Mouse (Mus musculus) left cerebral cortex, adult 9 months (tissue): ENCODE results near the gene Ckm.
A peak's percentile ranks its signal among the peaks of the same experiment; 100 is the strongest.

Source experiments
- DNase-seq, 2 experiments: peaks; one replicate each; pipeline ENCODE4 v3.0.0; 2022; ENCODE audit warnings: low spot score in 2 of 2

Ckm gene

DNA sequence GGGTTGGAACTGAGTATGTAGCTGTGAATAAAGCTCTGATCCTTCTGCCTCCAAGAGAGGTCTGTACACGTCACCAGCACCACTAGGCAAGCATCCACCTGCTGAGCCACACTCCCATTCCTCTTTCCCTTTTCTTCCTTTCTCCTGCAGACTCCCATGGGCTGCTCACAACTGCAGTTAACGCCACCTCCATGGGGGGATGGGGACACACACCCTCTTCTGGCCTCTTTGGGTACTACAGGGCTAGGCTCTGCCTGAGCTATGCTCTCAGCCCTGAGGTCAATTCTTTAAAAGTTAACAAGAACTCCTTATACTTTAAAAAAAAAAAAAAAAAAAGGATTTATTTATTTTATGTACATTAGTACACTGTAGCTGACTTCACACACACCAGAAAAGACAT lies 27.9 kb downstream of the Ckm start:
- no peak for DNase-seq

DNA sequence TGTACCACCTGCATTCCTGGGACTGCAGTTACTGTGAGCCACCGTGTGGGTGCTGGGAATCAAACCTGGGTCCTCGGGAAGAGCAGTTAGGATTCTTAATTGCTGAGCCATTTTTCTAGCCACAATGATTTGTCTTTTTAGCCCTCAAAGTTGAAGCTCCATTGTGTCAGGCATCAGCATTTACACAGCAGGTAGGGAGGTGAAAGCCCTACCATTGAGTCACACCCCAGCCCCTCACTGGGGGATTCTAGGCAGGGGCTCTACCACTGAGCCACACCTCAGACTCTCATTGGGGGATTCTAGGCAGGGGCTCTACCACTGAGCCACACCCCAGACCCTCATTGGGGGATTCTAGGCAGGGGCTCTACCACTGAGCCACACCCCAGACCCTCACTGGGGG lies 31.7 kb downstream of the Ckm start:
- DNase-seq = no peak

DNA sequence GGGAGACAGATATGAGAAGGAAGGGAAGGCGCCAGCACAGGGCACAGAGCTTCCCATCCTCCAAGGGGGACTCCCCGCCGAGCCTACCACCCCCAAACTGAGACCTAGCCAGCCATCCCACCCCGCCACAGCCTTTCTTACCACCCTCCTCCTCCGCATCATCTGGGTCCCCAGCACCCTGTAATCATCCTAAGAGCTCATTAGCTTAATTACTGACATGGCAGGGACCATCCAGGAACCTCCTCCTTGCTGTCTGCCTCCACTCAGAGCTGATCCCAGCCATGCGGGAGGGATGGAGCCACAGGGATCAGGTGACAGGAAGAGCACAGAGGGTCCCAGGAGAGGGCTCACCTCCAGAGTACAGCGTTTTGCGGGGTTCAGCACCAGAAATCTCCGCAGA lies 32.5 kb downstream of the Ckm start:
- no peak for DNase-seq

DNA sequence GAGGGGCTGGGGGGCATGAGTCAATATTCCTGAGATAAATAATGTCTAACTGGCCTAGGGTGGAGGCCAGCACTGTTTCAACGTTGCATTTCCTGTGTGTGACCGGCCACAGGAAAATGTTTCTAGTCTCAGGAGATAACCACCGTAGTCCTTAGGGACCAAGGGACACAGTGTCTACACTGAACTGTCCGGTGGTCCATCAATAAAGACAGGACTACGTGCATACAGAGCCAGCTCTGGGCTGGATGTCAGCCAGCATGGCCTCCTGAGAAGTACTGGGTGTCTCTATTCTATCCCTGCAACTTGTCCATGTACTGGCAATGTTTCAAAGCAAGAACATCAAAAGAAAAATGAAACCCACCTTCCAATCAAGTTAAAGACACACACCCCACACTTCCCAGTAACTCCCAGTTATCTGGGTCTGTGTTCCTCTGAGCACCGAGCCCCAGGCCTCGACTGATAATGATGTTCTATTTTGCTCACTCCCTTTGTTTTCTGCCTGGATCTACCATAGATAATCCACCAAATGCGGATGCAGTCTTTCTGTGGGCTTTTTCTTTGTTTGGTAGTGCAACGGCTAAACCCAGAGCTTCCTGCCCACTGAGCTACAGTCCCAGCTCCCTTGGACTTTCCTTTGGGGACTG lies 37.0 kb downstream of the Ckm start:
- DNase-seq = no peak

DNA sequence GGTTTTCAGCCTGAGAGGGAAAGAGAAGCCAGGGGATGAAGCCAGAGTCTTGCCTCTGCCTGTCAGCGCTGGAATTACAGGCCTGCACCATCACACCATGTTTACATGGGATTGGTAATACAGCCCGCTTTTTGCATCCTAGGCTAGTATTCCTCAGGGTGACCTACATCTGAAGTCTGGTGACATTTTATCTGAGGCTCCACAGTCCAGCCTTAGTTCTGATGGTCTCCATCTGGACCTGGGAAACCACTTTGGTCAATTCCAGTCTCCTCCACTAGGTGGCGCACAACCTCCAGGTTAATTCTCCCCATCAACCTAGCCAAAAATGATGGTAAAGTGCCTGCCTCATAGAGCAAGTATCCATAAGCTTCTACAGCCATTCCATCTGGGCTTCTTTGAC lies 38.8 kb downstream of the Ckm start:
- DNase-seq = peak in 1 of 2 experiments; percentile 90

DNA sequence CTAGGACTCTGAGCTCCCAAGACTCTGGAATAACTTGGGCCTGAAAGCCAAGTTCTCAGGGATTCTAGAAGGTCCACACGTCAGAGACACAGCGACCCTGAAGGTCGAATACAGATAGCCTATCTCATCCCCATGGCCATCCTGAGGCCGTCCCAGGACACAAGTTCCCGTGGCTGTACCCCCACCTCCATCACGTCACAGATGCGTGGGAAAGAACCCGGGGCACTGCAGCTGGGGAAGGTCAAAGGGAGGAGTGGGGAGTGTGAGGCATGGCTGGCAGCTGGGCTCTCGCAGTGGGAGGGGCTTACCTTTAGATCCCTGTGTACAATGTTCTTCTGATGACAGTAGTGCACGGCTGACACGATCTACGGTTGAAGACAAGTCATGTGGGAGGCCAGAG lies 40.2 kb downstream of the Ckm start:
- DNase-seq = no peak

DNA sequence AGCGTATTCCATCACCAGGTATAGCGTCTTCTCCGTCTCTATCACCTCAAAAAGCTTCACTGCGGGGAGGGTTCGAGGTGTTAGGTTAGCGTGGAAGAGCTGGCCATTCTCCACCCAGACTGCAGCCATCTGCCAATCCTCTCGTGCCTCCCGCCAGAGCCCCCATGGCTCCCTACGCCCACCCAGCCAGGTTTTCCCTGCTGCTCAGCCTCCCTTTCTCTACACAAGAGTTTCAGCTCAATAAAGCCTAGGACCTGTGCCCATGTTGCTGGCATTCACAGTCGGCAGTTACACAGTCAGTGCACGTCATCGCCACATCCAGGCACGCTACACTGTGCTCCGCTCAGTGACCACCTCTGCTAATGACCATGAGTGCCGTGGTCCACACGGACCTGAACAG lies 43.1 kb downstream of the Ckm start:
- DNase-seq = peak in 1 of 2 experiments; percentile 35

DNA sequence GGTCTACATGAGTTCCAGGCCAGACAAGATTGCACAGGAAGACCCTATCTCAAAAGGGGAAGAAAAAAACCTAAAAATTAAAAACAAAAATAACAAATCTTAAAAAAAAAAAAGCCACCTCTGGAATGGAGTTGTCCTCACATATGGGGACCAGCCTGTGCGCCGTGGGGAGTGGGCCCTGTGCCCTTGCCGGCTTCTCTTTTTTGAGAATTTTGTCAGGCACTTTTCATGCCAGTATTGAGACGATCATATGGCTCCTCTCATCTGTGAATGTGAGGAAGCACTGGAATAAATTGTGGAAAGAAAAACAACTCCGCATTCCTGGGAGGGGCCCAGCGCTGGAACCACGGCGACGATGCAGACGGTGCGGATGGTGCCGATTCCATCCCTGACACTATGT lies 44.6 kb downstream of the Ckm start:
- no peak for DNase-seq

DNA sequence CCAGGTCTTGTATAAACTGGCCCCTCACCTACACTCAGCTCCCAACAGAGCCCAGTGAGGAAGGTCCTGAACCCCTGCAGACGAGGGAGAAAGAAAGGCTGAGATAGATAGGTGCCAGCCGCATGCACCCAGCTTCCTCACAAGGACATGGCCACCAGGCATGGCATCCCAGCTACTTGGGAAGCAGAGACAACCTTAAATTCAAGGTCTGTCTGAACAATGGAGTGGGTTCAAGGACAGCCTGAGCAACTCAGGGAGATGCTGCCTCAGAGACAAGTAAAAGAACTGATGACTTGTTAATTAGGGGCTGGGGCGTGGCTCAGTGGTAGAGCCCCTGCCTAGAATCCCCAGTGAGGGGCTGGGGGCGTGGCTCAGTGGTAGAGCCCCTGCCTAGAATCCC lies 50.6 kb downstream of the Ckm start:
- no peak for DNase-seq

DNA sequence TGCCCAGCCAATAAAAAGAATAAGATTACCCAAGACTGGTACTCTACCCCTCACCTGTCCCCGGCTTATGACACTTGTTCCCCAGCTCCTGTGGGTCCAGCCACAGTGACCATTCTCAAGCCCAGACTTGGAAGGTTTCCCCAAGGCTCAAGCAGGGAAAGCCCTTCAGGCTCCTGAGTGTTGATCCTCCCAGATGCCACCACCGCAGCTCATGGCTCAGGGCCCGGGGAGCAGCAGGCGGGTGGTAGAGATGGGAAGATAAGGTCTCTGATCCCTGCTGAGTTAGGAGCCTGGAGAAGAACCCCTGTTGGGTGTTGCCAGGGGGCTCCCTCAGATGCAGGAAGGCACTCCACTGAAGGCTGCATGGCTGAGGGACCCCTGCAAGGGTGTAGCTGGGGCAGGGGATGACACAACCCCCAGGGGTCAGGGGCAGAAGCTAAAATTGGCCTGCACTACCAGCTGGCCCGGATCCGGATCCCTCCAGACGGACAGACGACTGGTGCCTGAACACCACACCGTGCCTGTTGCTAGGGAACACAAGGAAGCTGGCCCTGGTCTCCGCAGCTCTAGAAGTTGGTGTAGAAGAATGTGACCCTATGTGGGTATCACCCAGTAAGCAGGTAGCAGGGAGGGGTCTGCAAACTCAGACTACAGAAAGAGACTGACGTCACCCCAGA lies 51.4 kb downstream of the Ckm start:
- DNase-seq = no peak

DNA sequence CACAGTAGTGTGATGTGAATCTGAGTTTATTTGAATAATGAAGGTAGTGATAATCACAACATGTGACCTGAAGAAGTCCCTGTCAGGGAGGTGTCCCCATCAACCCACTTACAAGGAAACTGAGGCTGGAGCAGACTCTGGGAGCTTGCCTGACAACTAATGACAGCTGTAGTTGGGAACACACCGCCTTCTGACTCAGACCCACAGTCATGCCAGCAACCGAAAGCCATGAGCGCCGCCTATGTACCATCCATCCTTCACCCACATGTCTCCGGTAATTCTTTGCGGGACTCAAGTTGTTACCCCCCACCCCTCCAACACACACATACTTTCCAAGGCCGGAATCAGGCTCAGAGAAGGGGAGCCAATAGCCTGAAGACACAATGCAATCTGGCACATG lies 52.1 kb downstream of the Ckm start:
- DNase-seq = peak in 1 of 2 experiments; percentile 23

DNA sequence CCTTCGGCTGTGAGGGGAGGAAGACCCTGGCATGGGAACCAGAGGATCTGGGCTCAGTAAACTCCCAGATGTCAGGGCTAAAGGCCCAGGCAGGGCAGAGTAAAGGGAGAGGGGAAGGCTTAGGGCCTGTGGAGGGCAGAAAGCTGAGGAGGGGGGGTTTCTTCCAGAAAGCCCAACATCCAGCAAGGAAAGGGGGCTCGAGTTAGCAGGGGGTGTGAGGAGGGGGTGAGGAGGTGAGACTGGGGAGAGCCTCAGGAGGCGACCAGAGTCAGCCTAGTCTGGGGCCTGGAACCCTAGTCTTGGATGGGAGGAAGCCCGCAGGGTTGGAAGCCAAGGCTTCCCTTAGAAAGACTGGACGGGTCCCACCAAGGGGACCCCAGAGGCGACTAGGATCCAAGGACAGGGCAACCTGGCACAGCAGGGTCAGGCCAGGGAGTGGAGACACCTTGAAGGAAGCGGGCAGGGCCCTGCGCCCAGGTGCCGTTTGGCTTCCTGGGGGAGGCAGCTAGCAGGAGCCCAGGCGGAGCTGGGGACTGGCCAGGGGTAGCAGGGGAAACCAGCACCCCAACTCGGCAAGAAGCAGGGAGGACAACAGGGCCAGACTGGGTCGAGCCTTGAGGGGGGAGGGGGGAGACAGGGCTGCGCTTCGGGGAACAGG lies 53.0 kb downstream of the Ckm start:
- DNase-seq = no peak

DNA sequence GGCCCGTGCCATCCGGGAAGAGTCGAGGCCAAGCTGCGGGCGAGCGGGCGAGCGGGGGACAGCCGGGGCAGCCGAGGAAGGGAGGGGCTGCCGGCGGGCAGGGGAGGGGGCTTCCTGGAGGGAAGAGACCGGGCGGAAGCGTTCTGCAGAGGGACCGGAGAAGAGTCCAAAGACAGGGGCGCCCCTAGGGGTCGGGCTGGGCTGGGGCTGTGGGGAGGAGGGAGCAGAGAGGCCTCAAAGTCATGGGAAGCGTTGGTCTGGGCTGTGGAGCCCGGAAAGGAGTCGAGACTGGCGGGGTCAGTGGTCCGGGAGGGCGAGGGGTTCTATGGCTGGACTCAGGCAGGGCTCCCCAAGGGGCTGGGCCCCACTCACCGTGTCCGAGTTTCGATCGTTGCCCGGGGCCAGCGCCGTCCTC lies 53.5 kb downstream of the Ckm start:
- DNase-seq = no peak

DNA sequence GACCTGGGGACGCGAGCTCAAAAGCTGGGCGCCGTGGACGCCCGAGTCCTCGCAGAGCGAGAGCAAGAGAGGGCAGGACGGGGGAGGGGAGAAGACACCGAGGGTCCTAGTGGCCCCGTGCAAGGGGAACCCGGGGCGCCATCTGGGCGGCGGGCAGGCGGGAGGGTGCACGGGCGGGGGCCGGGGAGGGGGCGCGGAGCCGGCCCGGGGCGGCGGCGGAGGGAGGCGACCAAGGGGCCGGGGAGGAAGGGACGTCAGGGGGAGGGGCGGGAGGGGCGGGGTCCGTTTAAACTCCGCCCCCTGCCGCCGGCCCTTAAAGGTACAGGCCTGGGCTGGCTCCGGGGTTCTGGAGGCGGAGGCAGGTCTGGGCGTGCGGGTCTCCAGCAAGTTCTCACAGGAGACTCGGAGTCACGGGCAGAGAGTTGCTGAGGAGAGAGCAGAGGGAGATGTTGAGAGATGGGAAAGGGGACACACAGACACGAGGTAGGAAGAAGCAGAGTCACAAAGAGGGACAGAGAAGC lies 54.1 kb downstream of the Ckm start, which contains the start of gene Mark4:
TSS of gene Mark4 (minus strand) at position 231 of the 521 bp plus-strand sequence.
- peak in 1 of 2 experiments; percentile 61 for DNase-seq

DNA sequence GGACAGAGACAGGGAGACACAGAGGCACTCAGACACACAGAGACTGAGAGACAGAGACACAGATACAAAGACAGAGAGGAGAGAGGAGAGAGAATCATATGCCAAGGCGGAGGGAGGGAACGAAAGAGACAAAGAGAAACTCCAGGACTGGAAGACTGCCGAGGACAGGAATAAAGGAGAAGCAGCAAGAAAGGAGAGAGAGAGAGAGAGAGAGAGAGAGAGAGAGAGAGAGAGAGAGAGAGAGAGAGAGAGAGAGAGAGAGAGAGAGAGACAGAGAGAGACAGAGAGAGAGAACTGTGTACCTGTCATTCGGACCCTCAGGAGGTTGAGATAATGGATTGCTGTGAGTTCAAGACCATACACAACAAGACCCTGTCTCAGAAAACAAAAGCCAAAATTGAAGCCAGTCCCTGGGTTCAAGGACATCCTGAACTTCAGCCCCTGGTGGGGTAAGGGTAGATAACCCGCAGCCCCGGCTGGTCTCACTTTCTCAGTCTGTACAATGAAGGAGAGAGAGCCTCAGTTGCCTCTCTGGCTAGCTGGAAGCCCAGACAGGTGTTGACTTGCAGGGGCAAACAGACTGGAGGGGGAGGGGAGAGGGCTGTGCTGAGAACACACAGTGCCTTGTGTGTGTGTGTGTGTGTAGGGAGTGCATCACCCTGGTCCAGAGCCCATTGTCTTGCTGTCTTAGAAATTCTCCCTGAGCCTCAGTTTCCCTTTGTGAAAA lies 54.7 kb downstream of the Ckm start:
- DNase-seq = no peak

DNA sequence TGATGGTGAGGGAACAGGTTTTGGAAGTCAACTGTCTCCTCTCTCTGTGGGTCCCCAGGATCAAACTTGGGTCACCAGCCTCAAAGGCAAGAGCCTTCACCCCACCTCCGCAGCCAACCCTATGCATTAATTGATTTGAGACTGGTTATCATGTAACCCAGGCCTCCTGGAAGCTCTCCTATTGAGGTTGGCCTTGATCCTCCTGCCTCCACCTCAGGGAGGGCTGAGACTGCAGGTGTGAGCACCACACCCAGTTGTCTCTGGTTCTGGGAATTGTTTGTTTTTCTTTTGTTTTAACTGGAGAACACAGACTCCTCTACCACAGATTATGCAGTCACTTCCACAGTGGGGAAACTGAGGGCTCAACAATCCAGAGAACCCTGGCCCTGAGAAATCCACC lies 55.9 kb downstream of the Ckm start:
- no peak for DNase-seq

DNA sequence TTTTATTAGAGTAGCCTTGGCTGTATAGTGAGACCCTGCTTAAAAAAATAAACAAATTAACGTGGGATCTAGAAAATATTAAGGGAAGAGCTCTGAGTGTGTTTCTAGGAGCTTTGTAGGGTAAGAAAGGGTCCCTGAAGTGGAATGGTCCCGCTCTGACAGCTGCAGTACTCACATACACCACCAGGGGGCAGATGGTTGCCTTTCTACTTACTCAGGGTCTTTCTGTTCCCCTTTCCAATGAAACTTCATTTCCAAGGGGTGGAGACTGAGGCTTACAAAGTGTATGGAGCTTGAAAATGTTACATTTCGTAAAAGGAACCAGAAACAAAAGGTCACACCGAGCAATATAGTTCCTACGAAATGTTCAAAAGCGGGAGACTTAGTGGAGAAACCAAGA lies 56.9 kb downstream of the Ckm start:
- DNase-seq = peak in 1 of 2 experiments; percentile 82

DNA sequence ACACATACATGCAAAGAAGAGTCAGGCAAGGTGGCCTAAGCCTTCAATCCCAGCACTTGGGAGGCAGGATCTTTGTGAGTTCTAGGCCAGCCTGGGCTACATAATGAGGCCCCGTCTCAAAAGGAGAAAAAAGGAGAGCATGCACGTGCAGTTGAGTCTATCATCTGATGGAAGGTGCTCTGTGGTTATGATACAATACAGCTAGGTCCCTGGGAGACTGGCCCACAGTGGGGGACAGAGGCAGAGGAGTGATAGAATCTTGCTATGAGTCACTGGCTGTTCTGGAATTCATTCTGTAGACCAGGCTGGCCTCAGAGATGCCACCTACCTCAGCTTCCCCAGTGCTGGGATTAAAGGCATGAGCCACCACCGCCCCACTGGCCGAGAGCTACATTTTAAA lies 57.9 kb downstream of the Ckm start:
- DNase-seq = no peak

DNA sequence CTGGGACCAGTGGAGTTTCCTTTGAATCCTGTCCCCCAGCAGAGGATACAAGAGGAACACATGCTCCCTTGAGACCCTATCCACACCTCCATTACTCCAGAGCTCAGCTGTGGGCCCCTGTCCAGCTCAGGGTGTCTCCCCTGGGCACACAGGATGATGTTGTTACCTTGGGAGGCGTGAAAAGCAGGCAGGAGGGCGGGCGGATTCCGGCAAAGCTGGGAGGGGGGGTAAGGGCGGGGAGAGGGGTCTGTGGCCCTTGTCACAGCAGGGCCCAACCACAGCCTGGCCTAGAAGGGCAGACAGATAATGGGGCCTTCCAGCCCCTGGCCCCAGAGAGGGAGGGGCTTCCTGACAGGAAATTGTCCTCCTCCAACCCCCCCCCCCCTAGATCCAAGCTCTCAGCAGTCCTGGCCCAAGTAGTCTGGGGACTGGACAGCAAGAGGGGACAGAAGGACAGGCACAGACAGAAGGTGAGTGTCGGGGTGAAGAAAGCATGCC lies 58.4 kb downstream of the Ckm start, which contains the start of gene Exoc3l2:
TSS of gene Exoc3l2 (plus strand) at position 448 of the 498 bp plus-strand sequence.
- DNase-seq = no peak

DNA sequence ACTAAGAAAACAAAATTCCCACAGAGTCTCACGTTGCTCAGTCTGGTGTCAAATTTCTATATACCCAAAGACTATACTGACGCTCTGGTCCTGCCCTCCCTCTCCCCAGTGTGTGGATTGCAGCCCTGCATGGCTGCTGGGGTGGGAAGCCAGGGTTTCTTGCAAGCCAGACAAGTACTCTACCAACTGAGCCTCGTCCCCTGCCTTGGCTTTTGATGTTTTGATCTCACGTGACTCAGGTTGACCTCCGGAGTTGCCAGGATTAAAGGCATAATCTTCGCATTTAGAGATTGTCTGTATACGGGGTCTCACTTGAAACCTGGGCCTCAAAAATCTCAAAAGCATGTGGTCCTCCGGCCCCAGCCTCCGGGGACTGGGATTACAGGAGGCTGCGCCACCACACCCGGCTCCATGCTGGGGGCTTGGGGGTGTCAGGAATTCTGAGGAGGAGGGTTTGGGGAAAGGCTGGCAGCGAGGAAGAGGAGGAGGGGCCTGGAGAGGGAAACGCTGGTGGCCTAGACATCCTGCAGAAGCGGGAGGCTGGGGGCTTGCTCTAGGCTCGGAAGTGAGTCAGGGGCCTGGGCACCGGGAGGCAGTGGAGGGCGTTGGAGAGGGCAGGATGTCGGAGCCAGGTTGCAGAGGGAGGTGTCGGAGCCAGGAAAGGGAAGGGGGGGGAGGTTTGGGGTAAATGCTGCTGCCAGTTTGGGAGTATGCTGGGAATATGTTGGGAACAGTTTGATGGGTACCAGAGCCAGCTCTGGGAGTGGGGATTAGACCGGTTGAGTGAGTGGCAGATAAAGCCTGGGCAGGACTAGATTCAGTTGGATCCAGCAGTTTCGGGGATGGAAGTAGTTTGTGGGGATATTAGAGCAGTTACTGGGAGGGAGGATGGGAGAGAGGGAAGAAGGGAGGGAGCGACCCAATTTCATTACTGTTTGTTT lies 60.1 kb downstream of the Ckm start:
- DNase-seq = no peak
